Mouse (Mus musculus) right cerebral cortex, postnatal 25 days (tissue): ENCODE data around the gene Adam8.

Experiments
- DNase-seq: peaks from one replicate; pipeline ENCODE4 v3.0.0; 2022

Adam8 gene

DNA sequence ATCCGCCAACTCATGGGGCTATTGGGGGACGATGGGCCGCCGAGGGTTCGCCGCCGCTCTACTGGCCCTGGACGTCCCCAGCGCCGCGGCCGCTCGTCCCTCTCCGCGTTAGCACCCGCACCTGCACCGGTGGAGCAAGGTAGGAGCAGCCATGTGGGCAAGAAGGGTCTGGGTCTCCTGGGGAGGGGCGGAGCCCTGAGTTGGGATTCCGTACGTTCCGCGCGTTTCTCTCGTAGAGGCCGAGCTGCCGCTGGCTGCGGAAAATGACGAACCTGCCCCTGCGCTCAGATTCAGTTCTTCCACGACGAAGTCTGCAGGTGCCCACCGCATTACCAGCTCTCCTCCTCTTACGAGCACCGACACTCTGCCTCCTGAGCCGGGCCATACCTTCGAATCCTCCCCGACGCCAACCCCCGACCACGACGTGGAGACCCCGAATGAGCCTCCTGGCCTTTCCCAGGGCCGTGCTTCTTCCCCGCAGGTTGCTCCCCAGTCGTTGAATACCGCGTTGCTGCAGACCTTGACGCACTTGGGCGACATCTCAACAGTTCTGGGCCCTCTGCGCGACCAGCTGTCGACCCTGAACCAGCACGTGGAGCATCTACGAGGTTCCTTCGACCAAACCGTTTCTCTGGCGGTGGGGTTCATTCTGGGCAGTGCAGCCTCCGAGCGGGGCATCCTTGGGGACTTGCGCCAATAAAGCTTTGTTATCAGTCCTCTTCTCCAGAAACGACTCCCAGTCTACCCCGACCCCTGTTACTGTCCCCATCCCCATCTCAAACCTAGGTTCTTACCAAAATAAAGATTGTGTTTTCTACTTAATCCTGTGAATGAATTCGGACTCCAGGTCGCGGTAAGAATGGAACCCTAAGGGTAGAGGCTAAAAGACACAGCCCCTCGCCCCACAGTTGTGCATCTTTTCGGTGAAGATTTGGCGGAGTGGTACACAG, 47.8 kb downstream of the Adam8 start:
- DNase-seq, result no peak

- no peak for DNase-seq
These were observed 48.6 kb downstream of the Adam8 start, which contains the start of gene Utf1 for GRCm38 (mm10) chr7:139943674-139944281. Utf1 (plus strand) TSS chr7:139943789.

DNA sequence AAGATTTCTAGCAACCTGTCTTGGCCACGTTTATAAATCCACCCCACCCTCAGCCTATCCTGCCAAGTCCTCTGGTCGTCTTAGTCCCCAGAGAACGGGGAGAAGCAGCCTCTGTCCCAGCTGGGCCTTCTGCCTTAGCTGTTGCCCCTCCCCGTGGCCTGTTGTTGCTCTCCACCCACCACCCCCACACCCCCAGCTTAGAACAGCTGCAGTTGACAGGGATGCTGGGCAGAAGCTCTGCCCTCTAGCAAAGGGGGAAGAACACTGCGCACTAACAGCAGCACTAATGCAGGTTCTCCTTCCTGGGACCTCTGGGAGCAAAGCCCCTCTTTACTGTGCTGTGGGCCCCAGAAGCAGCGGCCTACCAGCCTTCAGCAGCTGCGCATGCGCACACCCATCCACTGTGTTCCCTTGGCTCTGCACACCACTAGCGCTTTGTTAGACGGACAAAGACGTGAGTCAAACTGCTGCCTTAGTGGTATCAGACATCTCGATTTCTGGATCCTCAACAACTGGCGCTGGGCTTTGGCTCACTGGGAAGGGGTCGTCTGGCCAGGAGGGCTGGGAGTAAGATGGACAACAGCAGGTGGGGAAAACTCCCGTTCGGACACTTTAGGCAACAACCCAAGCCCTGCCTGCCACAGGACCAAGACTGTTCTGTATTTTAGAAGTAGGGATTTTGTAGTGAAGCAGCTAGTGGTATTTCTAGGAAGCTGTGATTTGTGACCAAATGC, 51.7 kb downstream of the Adam8 start:
- DNase-seq, result no peak

DNA sequence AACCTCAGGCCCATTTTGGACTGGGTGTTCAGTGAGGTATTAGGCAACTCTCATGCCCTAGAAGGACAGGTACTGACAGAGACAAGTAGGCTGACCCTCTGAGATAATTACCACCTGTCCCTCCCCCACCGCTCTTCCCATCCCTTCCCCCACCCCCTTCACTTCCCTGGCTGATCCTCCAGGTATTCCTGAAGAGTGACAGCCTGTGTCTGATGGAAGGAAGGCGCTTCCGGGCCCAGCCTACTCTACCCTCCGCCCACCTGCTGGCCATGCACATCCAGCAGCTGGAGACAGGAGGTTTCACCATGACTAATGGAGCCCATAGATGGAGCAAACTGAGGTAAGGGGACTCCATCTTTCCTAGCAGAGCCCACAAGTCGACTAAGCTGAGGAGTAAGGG, 54.6 kb downstream of the Adam8 start:
- no peak for DNase-seq

DNA sequence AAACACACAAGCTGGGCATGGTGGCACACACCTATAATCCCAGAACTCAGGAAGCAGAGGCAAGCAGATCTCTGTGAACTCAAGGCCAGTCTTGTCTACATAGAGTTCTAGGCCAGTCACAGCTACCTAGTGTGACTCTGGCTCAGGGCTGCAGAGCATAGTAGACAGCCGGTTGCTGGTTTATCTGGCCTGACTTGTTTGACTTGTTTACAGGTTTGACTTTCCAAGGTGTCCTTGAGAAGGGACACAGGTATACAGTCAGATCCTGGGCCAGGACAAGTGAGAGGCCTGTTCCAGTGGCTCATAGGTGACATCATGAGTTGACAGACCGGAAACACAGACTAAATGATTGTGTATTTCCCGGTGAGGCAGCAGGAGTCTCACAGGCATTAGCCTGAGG, 55.2 kb downstream of the Adam8 start:
- no peak for DNase-seq

GRCm38 (mm10) chr7:139936705-139937104, 55.7 kb downstream of the Adam8 start:
- no peak for DNase-seq

DNA sequence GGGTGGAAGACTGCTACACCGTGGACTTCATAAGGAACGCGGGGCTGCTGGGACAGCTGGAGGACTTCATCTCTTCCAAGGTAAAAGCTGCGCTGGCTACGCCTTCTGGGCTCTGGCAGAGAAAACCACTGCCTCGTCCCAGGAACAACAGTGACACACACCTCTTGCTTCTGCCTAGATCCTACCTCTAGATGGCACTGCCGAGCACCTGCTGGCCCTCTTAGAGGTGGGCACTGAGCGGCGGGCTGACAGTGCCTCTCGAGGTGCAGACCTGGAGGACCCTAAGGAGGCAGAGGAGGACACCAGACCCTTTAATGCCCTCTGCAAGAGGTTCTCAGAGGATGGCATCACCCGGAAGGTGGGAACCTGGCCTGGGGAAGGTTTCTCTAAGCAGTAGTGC, 61.6 kb downstream of the Adam8 start:
- no peak for DNase-seq
